Mouse (Mus musculus) limb, embryonic 14.5 days (tissue): ENCODE measurements around the gene Aff1. TPM values are rescaled to one million over a fixed set of nuclear protein-coding genes. Genes with fewer than 3 reads are reported as not detected.
A peak's percentile ranks its signal among the peaks of the same experiment; 100 is the strongest.

ENCODE experiments used
- ATAC-seq: fragments of 200-750 bp; cut with Nextera tagmentation; 2 replicates; pipeline ENCODE4 v1.8.0; 2017; ENCODE audit warnings: low read depth, moderate number of reproducible peaks, moderate TSS enrichment; ENCODE audit not compliant: low FRiP score
- DNase-seq: peaks from one replicate; pipeline ENCODE4 v3.0.0-alpha.2; 2015; ENCODE audit warnings: low spot score
- H3K27ac ChIP-seq: fragments of 300-500 bp; sonication (generic); replicated peaks from 2 replicates; pipeline ENCODE4 v1.5.1; 2014; ENCODE audit warnings: low read depth, mild to moderate bottlenecking, low read length, moderate library complexity, mixed read lengths
- H3K27me3 ChIP-seq: fragments of 300-500 bp; sonication (generic); 2 replicates; pipeline ENCODE4 v1.6.1; 2014; ENCODE audit warnings: low read length, mixed read lengths; ENCODE audit not compliant: control insufficient read depth, insufficient read depth
- H3K36me3 ChIP-seq: fragments of 300-500 bp; sonication (generic); 2 replicates; pipeline ENCODE4 v1.6.1; 2014; ENCODE audit warnings: mild to moderate bottlenecking, low read length, moderate library complexity, mixed read lengths; ENCODE audit not compliant: control insufficient read depth, insufficient read depth
- H3K4me1 ChIP-seq: fragments of 300-500 bp; sonication (generic); 2 replicates; pipeline ENCODE4 v1.6.1; 2014; ENCODE audit warnings: antibody characterized with exemption, low read length, mixed read lengths; ENCODE audit not compliant: control insufficient read depth, insufficient read depth
- H3K4me2 ChIP-seq: fragments of 300-500 bp; sonication (generic); replicated peaks from 2 replicates; pipeline ENCODE4 v1.6.1; 2014; ENCODE audit warnings: low read depth, mild to moderate bottlenecking, low read length, moderate library complexity; ENCODE audit not compliant: severe bottlenecking
- H3K4me3 ChIP-seq: fragments of 300-500 bp; sonication (generic); replicated peaks from 2 replicates; pipeline ENCODE4 v1.5.1; 2014; ENCODE audit warnings: low read length
- H3K9ac ChIP-seq: fragments of 300-500 bp; sonication (generic); 2 replicates; pipeline ENCODE4 v1.6.1; 2014; ENCODE audit warnings: mild to moderate bottlenecking, low read depth, low read length, moderate library complexity; ENCODE audit not compliant: severe bottlenecking
- H3K9me3 ChIP-seq: fragments of 300-500 bp; sonication (generic); 2 replicates; pipeline ENCODE4 v1.6.1; 2016; ENCODE audit warnings: low read length; ENCODE audit not compliant: control insufficient read depth
- POLR2A ChIP-seq: fragments of 200-500 bp; IDR thresholded peaks from 2 replicates; pipeline ENCODE4 v1.8.0; 2012; ENCODE audit warnings: inconsistent platforms, mild to moderate bottlenecking, moderate library complexity, borderline replicate concordance; ENCODE audit not compliant: insufficient read depth, insufficient read length; ENCODE audit errors: extremely low read depth
- WGBS: fragments of 180-500 bp; shearing (Covaris S2); extraction: QIAGEN DNeasy Blood & Tissue Kit; methylation state at CpG from one replicate; pipeline ENCODE4 v1.1.7; 2014; 5-methylcytosine and 5-hydroxymethylcytosine counted together
- polyA plus RNA-seq, 2 experiments: library from polyadenylated mRNA; depleted of rRNA in 1 of 2; stranded (reverse) in 1 of 2; unstranded in 1 of 2; fragments of >200 nt; fragmentation: Nextera tagmentation in 1 of 2; extraction: Ambion mirVana in 1 of 2; gene quantifications; 2 replicates each; pipeline versions ENCODE4 v1.2.1 to v1.2.3; 2012 to 2014

Aff1 gene
- polyA plus RNA-seq, 2 experiments, result 3.6 to 5.7 TPM

- 76% methylated on average over 3 of the region's 3 CpGs for WGBS
- no peak for DNase-seq
Observed at GRCm38 (mm10) chr5:103768961-103769360, 76.8 kb downstream of the Aff1 start.

GRCm38 (mm10) chr5:103769701-103770100, 77.5 kb downstream of the Aff1 start:
- Histone ChIP-seq H3K9ac (no peak overlapping the region), H3K36me3 (no peaks in the 10 kb centered on the region), H3K4me3 (no peak overlapping the region), H3K27ac (no peak overlapping the region), H3K4me1 (peaks cover 25% of the 10 kb centered on the region), H3K4me2 (no peak overlapping the region), H3K27me3 (no peaks in the 10 kb centered on the region), H3K9me3 (no peaks in the 10 kb centered on the region)
- no peak for TF ChIP-seq POLR2A
- ATAC-seq (no peak), DNase-seq (no peak)
- WGBS, result 80% methylated on average over 9 of the region's 9 CpGs

More at GRCm38 (mm10) chr5:103768961-103769360, 76.8 kb downstream of the Aff1 start:
- Histone ChIP-seq H3K9ac (no peak overlapping the region), H3K4me3 (no peak overlapping the region), H3K36me3 (no peaks in the 10 kb centered on the region), H3K4me2 (no peak overlapping the region), H3K27me3 (no peaks in the 10 kb centered on the region), H3K27ac (no peak overlapping the region), H3K4me1 (peaks cover 19% of the 10 kb centered on the region), H3K9me3 (no peaks in the 10 kb centered on the region)
- no peak for ATAC-seq
- no peak for TF ChIP-seq POLR2A

GRCm38 (mm10) chr5:103770447-103771222, 78.5 kb downstream of the Aff1 start:
- Histone ChIP-seq H3K9me3 (no peaks in the 10 kb centered on the region), H3K4me1 (peaks cover 35% of the 10 kb centered on the region), H3K27me3 (no peaks in the 10 kb centered on the region), H3K27ac (no peak overlapping the region), H3K4me3 (no peak overlapping the region), H3K36me3 (no peaks in the 10 kb centered on the region), H3K9ac (no peak overlapping the region), H3K4me2 (no peak overlapping the region)
- ATAC-seq (no peak), DNase-seq (no peak)
- WGBS, result 75% methylated on average over 6 of the region's 6 CpGs
- TF ChIP-seq POLR2A, result no peak

DNA sequence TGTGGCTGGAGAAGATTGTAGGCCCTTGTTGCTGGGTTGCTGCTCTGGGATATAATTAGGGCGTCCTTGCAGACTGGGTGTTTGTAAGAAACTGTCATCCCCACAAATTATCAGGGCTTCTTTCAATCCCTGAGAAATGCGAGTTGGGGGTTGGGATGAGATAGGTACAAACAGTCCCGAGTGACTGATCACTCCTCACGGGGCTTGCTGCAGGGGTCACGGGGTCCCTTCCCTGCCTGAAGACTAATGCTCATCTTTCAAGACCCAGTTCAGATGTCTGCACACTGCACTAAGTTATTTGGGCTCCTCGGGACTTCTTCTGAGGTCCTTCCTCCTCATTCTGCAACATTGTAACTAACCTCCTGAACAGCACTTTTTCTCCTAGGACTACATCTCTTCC, 79.2 kb downstream of the Aff1 start:
- Histone ChIP-seq H3K4me1 (peaks cover 35% of the 10 kb centered on the region), H3K27me3 (no peaks in the 10 kb centered on the region), H3K36me3 (no peaks in the 10 kb centered on the region), H3K9ac (no peak overlapping the region), H3K4me3 (no peak overlapping the region), H3K9me3 (no peaks in the 10 kb centered on the region), H3K4me2 (no peak overlapping the region), H3K27ac (no peak overlapping the region)
- DNase-seq, result no peak
- no peak for TF ChIP-seq POLR2A
- no peak for ATAC-seq
- WGBS, result 33% methylated on average over 6 of the region's 6 CpGs

GRCm38 (mm10) chr5:103772252-103772651, 80.1 kb downstream of the Aff1 start:
- peak overlapping the region; percentile 35; the same call in 1 of the 2 replicates for H3K4me2 ChIP-seq
- ATAC-seq (no peak), DNase-seq (no peak)
- no peak for TF ChIP-seq POLR2A
- no peak overlapping the region for H3K9ac ChIP-seq
- peak overlapping the region; percentile 84; the same call in 1 of the 2 replicates for H3K27ac ChIP-seq
- H3K4me1 ChIP-seq, result peaks cover 37% of the 10 kb centered on the region
- H3K9me3 ChIP-seq, result no peaks in the 10 kb centered on the region
- 15% methylated on average over 4 of the region's 4 CpGs for WGBS
- no peak overlapping the region for H3K4me3 ChIP-seq
- H3K27me3 ChIP-seq, result no peaks in the 10 kb centered on the region
- H3K36me3 ChIP-seq, result no peaks in the 10 kb centered on the region
